Mouse (Mus musculus): Measurements from ENCODE around the gene Xcl1. TPM values are rescaled to one million over a fixed set of nuclear protein-coding genes. Genes with fewer than 3 reads are reported as not detected.

The Xcl1 gene
- polyA plus RNA-seq, 1 experiment from 2014 or later: not detected

GRCm38 (mm10) chr1:164931135-164931534, 4.2 kb downstream of the Xcl1 start:
- 0 out of 2 replicates have a peak, but pooled peaks cover 4% of the 10 kb centered on the region for H3K9me3 ChIP-seq (ENCODE audit: control insufficient read depth, low read length)
- no peaks in the 10 kb centered on the region for H3K4me1 ChIP-seq (replicated peaks; ENCODE audit: control insufficient read depth, insufficient read depth, low read length)
- no peak overlapping the region for H3K4me3 ChIP-seq (replicated peaks; ENCODE audit: low read length)
- no peak for ATAC-seq (ENCODE audit: low FRiP score)
- H3K9ac ChIP-seq: no peak overlapping the region
- H3K4me2 ChIP-seq (replicated peaks): no peak overlapping the region
- no peaks in the 10 kb centered on the region for H3K36me3 ChIP-seq (replicated peaks; ENCODE audit: control insufficient read depth, insufficient read depth)
- no peak overlapping the region for H3K27ac ChIP-seq
- DNase-seq (ENCODE audit: low spot score): no peak
- WGBS: 95% methylated on average over 7 of the region's 7 CpGs
- no peaks in the 10 kb centered on the region for H3K27me3 ChIP-seq (ENCODE audit: control insufficient read depth, insufficient read depth, low read length)

DNA sequence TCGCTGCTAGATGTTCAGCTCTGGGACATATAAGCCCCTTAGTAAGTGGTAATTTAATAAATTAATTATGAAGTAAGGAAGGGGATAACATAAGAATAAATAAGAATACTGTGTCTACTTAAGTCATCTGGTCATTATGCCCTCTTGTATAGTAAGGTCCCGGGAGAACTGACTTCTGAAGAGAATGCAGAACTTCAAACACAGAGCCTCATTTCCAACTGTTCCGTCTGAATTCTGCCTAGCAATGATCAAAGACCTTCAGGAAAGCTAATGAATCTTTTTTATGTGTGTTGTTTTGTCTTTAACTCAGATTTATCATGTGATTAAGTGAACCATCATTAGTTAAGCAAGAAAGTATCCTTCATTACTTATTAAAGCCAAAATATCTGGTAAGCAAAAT, 5.3 kb downstream of the Xcl1 start:
- Histone ChIP-seq H3K4me3 (replicated peaks; ENCODE audit: low read length) (no peak overlapping the region), H3K4me1 (replicated peaks; ENCODE audit: control insufficient read depth, insufficient read depth, low read length) (no peaks in the 10 kb centered on the region), H3K27me3 (ENCODE audit: control insufficient read depth, insufficient read depth, low read length) (no peaks in the 10 kb centered on the region), H3K4me2 (replicated peaks) (no peak overlapping the region), H3K9ac (no peak overlapping the region), H3K36me3 (replicated peaks; ENCODE audit: control insufficient read depth, insufficient read depth) (no peaks in the 10 kb centered on the region), H3K9me3 (ENCODE audit: control insufficient read depth, low read length) (0 out of 2 replicates have a peak, but pooled peaks cover 4% of the 10 kb centered on the region), H3K27ac (no peak overlapping the region)
- no peak for ATAC-seq (ENCODE audit: low FRiP score)
- 80% methylated on average over 3 of the region's 3 CpGs for WGBS
- DNase-seq (ENCODE audit: low spot score): no peak

GRCm38 (mm10) chr1:164926534-164927160, 8.7 kb downstream of the Xcl1 start:
- H3K9me3 ChIP-seq (ENCODE audit: control insufficient read depth, low read length): 0 out of 2 replicates have a peak, but pooled peaks cover 4% of the 10 kb centered on the region
- H3K9ac ChIP-seq: no peak overlapping the region
- no peak overlapping the region for H3K27ac ChIP-seq
- H3K27me3 ChIP-seq (ENCODE audit: control insufficient read depth, insufficient read depth, low read length): no peaks in the 10 kb centered on the region
- no peaks in the 10 kb centered on the region for H3K4me1 ChIP-seq (replicated peaks; ENCODE audit: control insufficient read depth, insufficient read depth, low read length)
- no peak overlapping the region for H3K4me3 ChIP-seq (replicated peaks; ENCODE audit: low read length)
- no peak overlapping the region for H3K4me2 ChIP-seq (replicated peaks)
- WGBS: 58% methylated on average over 3 of the region's 3 CpGs
- ATAC-seq (ENCODE audit: low FRiP score) (no peak), DNase-seq (ENCODE audit: low spot score) (no peak)
- H3K36me3 ChIP-seq (replicated peaks; ENCODE audit: control insufficient read depth, insufficient read depth): no peaks in the 10 kb centered on the region

DNA sequence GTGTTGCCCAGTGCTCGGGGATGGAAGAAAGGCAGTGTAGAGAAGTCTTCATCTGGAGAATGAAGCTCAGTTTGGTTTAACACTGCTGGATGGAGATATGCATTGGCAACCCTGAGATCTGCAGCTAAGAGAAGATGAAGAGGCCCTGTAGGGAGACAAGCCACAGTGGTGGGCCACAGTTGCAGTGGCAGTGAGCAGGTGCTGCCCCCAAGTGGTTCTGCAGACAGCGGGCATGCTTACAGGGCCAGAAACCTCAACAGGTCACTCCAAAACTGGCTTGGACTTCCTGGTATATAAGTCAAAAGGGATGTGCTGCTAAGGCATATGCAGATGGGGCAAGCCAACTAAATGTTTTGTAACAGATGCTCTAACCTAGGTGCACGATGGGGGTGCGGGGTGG, 30.3 kb downstream of the Xcl1 start:
- Histone ChIP-seq H3K27ac (no peak overlapping the region), H3K9ac (no peak overlapping the region), H3K4me3 (replicated peaks; ENCODE audit: low read length) (no peak overlapping the region), H3K9me3 (ENCODE audit: control insufficient read depth, low read length) (no peaks in the 10 kb centered on the region), H3K4me2 (replicated peaks) (no peak overlapping the region), H3K4me1 (replicated peaks; ENCODE audit: control insufficient read depth, insufficient read depth, low read length) (no peaks in the 10 kb centered on the region), H3K36me3 (replicated peaks; ENCODE audit: control insufficient read depth, insufficient read depth) (no peaks in the 10 kb centered on the region), H3K27me3 (ENCODE audit: control insufficient read depth, insufficient read depth, low read length) (no peaks in the 10 kb centered on the region)
- DNase-seq (ENCODE audit: low spot score) (peak; percentile 35), ATAC-seq (ENCODE audit: low FRiP score) (peak; percentile 78)
- 56% methylated on average over 4 of the region's 4 CpGs for WGBS

DNA sequence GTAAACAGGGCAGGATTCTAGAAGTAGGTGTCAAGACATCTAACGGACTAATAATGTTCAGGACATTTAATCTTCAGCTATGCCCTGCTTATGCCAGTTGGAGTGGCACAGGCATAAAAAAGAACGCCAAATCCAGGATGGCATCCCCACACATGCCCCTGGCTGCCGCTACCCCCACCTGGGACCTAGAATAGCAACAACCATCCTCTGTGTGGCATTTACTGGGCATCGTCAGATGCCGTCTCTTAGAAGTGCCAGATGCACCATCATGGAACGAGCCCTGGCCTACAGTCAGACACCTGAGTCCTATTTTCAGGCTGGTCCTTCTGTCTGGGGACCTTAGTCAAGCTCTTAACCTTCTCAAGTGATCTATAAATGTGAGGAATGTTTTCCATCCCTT, 34.6 kb downstream of the Xcl1 start:
- H3K4me2 ChIP-seq (replicated peaks): no peak overlapping the region
- WGBS: 79% methylated on average over 6 of the region's 6 CpGs

DNA sequence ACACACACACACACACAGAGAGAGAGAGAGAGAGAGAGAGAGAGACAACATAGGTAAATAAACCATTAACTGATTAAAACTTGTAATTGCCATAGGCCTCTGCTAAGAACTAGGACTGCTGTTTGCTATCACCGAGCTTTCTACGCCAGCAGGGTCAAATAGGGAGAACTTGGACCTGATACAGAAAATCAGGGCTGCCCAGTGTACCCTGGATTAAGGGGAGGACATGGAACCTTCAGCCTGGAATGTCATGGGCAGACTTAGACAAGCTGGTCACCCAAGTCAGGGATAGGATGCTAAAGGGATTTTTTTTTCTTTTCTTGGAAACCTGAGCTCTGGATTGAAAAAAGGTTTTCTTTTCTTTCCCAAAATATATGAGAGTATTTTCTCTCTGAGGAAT, 35.1 kb downstream of the Xcl1 start:
- H3K9ac ChIP-seq: no peak overlapping the region
- no peaks in the 10 kb centered on the region for H3K27me3 ChIP-seq (ENCODE audit: control insufficient read depth, insufficient read depth, low read length)
- peaks cover 20% of the 10 kb centered on the region for H3K4me1 ChIP-seq (replicated peaks; ENCODE audit: control insufficient read depth, insufficient read depth, low read length)
- no peak overlapping the region for H3K4me2 ChIP-seq (replicated peaks)
- H3K9me3 ChIP-seq (ENCODE audit: control insufficient read depth, low read length): no peaks in the 10 kb centered on the region
- no peak for ATAC-seq (ENCODE audit: low FRiP score)
- H3K36me3 ChIP-seq (replicated peaks; ENCODE audit: control insufficient read depth, insufficient read depth): no peaks in the 10 kb centered on the region
- DNase-seq (ENCODE audit: low spot score): no peak
- no peak overlapping the region for H3K27ac ChIP-seq
- WGBS: 86% methylated on average over 2 of the region's 2 CpGs
- no peak overlapping the region for H3K4me3 ChIP-seq (replicated peaks; ENCODE audit: low read length)

More for the DNA sequence above, 34.6 kb downstream of the Xcl1 start:
- H3K4me1 ChIP-seq (replicated peaks; ENCODE audit: control insufficient read depth, insufficient read depth, low read length): peaks cover 20% of the 10 kb centered on the region
- no peak overlapping the region for H3K27ac ChIP-seq
- no peaks in the 10 kb centered on the region for H3K36me3 ChIP-seq (replicated peaks; ENCODE audit: control insufficient read depth, insufficient read depth)
- ATAC-seq (ENCODE audit: low FRiP score) (no peak), DNase-seq (ENCODE audit: low spot score) (no peak)
- H3K27me3 ChIP-seq (ENCODE audit: control insufficient read depth, insufficient read depth, low read length): no peaks in the 10 kb centered on the region
- H3K9ac ChIP-seq: no peak overlapping the region
- no peaks in the 10 kb centered on the region for H3K9me3 ChIP-seq (ENCODE audit: control insufficient read depth, low read length)
- no peak overlapping the region for H3K4me3 ChIP-seq (replicated peaks; ENCODE audit: low read length)

DNA sequence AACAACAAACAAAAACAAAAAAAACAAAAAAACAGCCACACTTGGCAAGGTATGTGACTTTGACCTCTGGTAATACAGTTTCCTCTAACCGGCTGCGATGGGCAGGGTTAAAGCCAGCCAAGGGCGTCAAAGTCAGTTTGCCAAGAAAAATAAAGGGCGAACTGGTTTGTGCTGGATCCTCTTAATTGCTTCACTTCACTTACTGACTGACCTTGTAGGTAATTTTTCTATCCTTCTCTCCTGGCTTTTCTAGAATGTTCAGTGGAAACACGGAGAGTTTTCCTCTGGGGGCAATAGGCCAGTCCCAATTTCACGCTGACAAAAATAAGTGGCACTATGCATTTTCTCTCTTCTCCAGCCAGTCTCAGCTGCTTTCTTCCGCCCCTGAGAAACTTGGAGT, 35.8 kb downstream of the Xcl1 start:
- Histone ChIP-seq H3K27me3 (ENCODE audit: control insufficient read depth, insufficient read depth, low read length) (no peaks in the 10 kb centered on the region), H3K4me3 (replicated peaks; ENCODE audit: low read length) (peak overlapping the region; percentile 46), H3K4me2 (replicated peaks) (peak overlapping the region; percentile 73), H3K9ac (peak overlapping the region; percentile 69), H3K27ac (peak overlapping the region; percentile 87), H3K36me3 (replicated peaks; ENCODE audit: control insufficient read depth, insufficient read depth) (no peaks in the 10 kb centered on the region), H3K9me3 (ENCODE audit: control insufficient read depth, low read length) (no peaks in the 10 kb centered on the region), H3K4me1 (replicated peaks; ENCODE audit: control insufficient read depth, insufficient read depth, low read length) (peaks cover 20% of the 10 kb centered on the region)
- DNase-seq (ENCODE audit: low spot score) (peak; percentile 33), ATAC-seq (ENCODE audit: low FRiP score) (no peak)
- WGBS: 29% methylated on average over 7 of the region's 7 CpGs

DNA sequence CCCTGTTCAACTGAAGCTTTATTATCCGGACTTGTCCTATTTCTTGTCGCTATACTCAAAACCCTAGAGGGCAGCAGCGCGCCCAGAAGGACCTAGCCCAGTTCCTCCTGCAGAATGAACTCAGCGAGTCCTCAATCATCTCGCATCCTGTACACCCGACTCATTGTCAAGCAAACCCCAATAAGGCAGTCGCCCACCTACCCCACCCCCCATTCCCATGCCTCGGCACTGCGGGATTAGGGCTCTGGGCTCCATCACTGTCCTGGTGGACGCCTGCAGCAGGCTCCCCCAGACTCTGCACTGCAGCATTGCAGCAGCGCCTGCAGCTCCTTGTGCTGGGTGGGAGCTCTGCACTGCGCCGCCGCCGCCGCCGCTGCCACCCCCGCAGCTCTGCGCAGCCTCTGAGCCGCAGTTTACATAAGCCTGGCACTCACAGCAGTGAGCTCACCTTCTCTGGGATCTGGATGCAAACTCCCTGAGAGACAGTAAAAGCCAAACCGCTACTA, 36.4 kb downstream of the Xcl1 start:
- peak overlapping the region; percentile 87 for H3K27ac ChIP-seq
- H3K4me1 ChIP-seq (replicated peaks; ENCODE audit: control insufficient read depth, insufficient read depth, low read length): peaks cover 20% of the 10 kb centered on the region
- no peaks in the 10 kb centered on the region for H3K36me3 ChIP-seq (replicated peaks; ENCODE audit: control insufficient read depth, insufficient read depth)
- WGBS: under 1% methylated on average over 22 of the region's 22 CpGs
- peak overlapping the region; percentile 69 for H3K9ac ChIP-seq
- ATAC-seq (ENCODE audit: low FRiP score) (peak; percentile 94), DNase-seq (ENCODE audit: low spot score) (peak; percentile 81)
- no peaks in the 10 kb centered on the region for H3K27me3 ChIP-seq (ENCODE audit: control insufficient read depth, insufficient read depth, low read length)
- peak overlapping the region; percentile 46 for H3K4me3 ChIP-seq (replicated peaks; ENCODE audit: low read length)
- H3K4me2 ChIP-seq (replicated peaks): peak overlapping the region; percentile 73
- H3K9me3 ChIP-seq (ENCODE audit: control insufficient read depth, low read length): no peaks in the 10 kb centered on the region

DNA sequence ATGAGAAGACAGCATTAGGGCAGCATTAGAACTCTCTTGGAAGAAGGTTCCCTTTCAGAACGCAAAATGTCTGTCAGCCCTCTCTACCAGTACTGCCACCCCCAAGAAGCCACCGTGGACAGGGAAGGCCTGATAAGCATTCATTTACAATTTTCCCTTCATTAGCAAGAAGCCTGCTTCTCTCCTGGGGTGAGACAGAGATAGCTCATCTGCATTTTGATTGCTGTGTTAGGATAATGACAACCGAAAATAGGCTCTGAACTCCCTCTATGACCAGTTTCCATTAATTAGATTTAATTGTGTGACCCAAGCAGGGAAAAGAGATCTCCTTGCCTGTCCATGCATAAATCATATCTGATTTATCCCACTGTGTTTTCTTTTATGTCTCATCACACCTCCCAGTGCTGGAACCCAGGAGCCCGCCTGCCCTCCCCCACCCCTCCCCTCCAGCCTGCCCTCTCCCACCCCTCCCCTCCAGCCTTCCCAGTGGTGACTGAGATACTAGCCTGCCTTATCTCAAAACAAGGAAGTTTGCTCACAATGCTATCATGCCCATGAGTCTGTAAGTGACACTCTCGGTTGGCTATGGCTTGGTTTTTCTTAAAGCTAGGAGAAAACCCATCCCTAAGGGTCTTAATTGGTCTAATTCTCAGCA, 38.0 kb downstream of the Xcl1 start:
- H3K4me3 ChIP-seq (replicated peaks; ENCODE audit: low read length): no peak overlapping the region
- no peaks in the 10 kb centered on the region for H3K36me3 ChIP-seq (replicated peaks; ENCODE audit: control insufficient read depth, insufficient read depth)
- H3K4me2 ChIP-seq (replicated peaks): no peak overlapping the region
- ATAC-seq (ENCODE audit: low FRiP score): peak; percentile 42; the same call in 1 of the 2 replicates
- H3K4me1 ChIP-seq (replicated peaks; ENCODE audit: control insufficient read depth, insufficient read depth, low read length): peaks cover 20% of the 10 kb centered on the region
- DNase-seq (ENCODE audit: low spot score): no peak
- WGBS: 15% methylated on average over 5 of the region's 5 CpGs
- H3K9ac ChIP-seq: 0 out of 2 replicates have a peak overlapping the region, but pooled peaks have one; percentile 20
- H3K27me3 ChIP-seq (ENCODE audit: control insufficient read depth, insufficient read depth, low read length): no peaks in the 10 kb centered on the region
- peak overlapping the region; percentile 87 for H3K27ac ChIP-seq
- H3K9me3 ChIP-seq (ENCODE audit: control insufficient read depth, low read length): no peaks in the 10 kb centered on the region

Data from hindbrain, embryonic 14.5 days (tissue).